Mouse (Mus musculus) heart, postnatal 4 days (tissue): ENCODE results near the gene Epgn. TPM values are rescaled to one million over a fixed set of nuclear protein-coding genes. Genes with fewer than 3 reads are reported as not detected.
A peak's percentile ranks its signal among the peaks of the same experiment; 100 is the strongest.

Experiments used
- DNase-seq: peaks from one replicate; pipeline ENCODE4 v3.0.0; 2021
- total RNA-seq, 2 experiments: library from RNA; stranded (reverse); gene quantifications; 2 replicates each; pipeline ENCODE4 v1.2.3; 2021

The Epgn gene
- total RNA-seq = under 1 TPM; 0.47 to 0.60 TPM

GRCm38 (mm10) chr5:91027164-91027563, at the start of gene Epgn:
Gene Epgn (plus strand): TSS chr5:91027464.
- no peak for DNase-seq

GRCm38 (mm10) chr5:90980297-90980696, 47.0 kb upstream of the Epgn start:
- no peak for DNase-seq

- DNase-seq = no peak
Measured at GRCm38 (mm10) chr5:90987605-90988004, 39.7 kb upstream of the Epgn start.

- no peak for DNase-seq
Measured at GRCm38 (mm10) chr5:90988149-90988548, 39.1 kb upstream of the Epgn start.

- DNase-seq = no peak
Measured at GRCm38 (mm10) chr5:90988592-90988991, 38.7 kb upstream of the Epgn start.

- no peak for DNase-seq
Measured at GRCm38 (mm10) chr5:90999942-91000341, 27.3 kb upstream of the Epgn start.

GRCm38 (mm10) chr5:91015216-91015615, 12.0 kb upstream of the Epgn start:
- DNase-seq = no peak

GRCm38 (mm10) chr5:91023114-91023513, 4.2 kb upstream of the Epgn start:
- no peak for DNase-seq

GRCm38 (mm10) chr5:91027840-91028239, 576 bp downstream of the Epgn start:
- DNase-seq = no peak

GRCm38 (mm10) chr5:91030629-91031028, 3.4 kb downstream of the Epgn start:
- DNase-seq = no peak

- DNase-seq = no peak
Measured at GRCm38 (mm10) chr5:91035341-91035740, 8.1 kb downstream of the Epgn start.

- DNase-seq = no peak
Measured at GRCm38 (mm10) chr5:91036628-91037027, 9.4 kb downstream of the Epgn start.

GRCm38 (mm10) chr5:91037756-91038155, 10.5 kb downstream of the Epgn start:
- DNase-seq = no peak

- DNase-seq = peak; percentile 12
Measured at GRCm38 (mm10) chr5:91038547-91038946, 11.3 kb downstream of the Epgn start.

GRCm38 (mm10) chr5:91038963-91039362, 11.7 kb downstream of the Epgn start:
- DNase-seq = no peak

- no peak for DNase-seq
Measured at GRCm38 (mm10) chr5:91047987-91048386, 20.7 kb downstream of the Epgn start.

- DNase-seq = no peak
Measured at GRCm38 (mm10) chr5:91048397-91048796, 21.1 kb downstream of the Epgn start.

- no peak for DNase-seq
Measured at GRCm38 (mm10) chr5:91072340-91072739, 45.1 kb downstream of the Epgn start.

GRCm38 (mm10) chr5:91073626-91074025, 46.4 kb downstream of the Epgn start:
- peak; percentile 6 for DNase-seq

- DNase-seq = peak; percentile 24
Measured at GRCm38 (mm10) chr5:91074026-91074425, 46.8 kb downstream of the Epgn start.

- DNase-seq = peak; percentile 41
Measured at GRCm38 (mm10) chr5:91074450-91074950, 47.2 kb downstream of the Epgn start, which contains the start of gene Ereg. Gene Ereg (plus strand): TSS chr5:91074622.

- DNase-seq = no peak
Measured at GRCm38 (mm10) chr5:91075021-91075420, 47.8 kb downstream of the Epgn start.

GRCm38 (mm10) chr5:91083016-91083415, 55.8 kb downstream of the Epgn start:
- no peak for DNase-seq
